Mouse (Mus musculus) CH12.LX (cell line): ENCODE data around the gene Stambpl1. TPM values are rescaled to one million over a fixed set of nuclear protein-coding genes. Genes with fewer than 3 reads are reported as not detected.
A peak's percentile ranks its signal among the peaks of the same experiment; 100 is the strongest.

Experiments
- DNase-seq: peaks from one replicate; pipeline ENCODE4 v3.0.0-alpha.2; 2013; ENCODE audit errors: extremely low read depth
- H3K27ac ChIP-seq: 2 replicates; pipeline ENCODE4 v1.5.1; 2012; ENCODE audit warnings: low read depth, mild to moderate bottlenecking, control low read depth, moderate library complexity; ENCODE audit not compliant: insufficient read depth
- H3K27me3 ChIP-seq: replicated peaks from 2 replicates; pipeline ENCODE3; 2012; ENCODE audit warnings: inconsistent platforms
- H3K36me3 ChIP-seq, 2 experiments: replicated peaks in 1 of 2; 2 replicates each; pipeline versions ENCODE3 to v1.6.1; 2012; ENCODE audit warnings: inconsistent platforms in 1 of 2, low read length in 1 of 2, mild to moderate bottlenecking in 1 of 2, mixed read lengths in 1 of 2, moderate library complexity in 1 of 2; ENCODE audit not compliant: control insufficient read depth in 1 of 2, insufficient read depth in 1 of 2
- H3K4me1 ChIP-seq, 2 experiments: 2 replicates each; pipeline ENCODE4 v1.6.1; 2012; ENCODE audit warnings: inconsistent platforms in 1 of 2, moderate library complexity in 1 of 2; ENCODE audit not compliant: insufficient read depth in 2 of 2, control insufficient read depth in 1 of 2
- H3K4me2 ChIP-seq: 2 replicates; pipeline ENCODE4 v1.6.1; 2012; ENCODE audit warnings: low read depth, mild to moderate bottlenecking, control low read depth; ENCODE audit not compliant: poor library complexity, insufficient read depth, severe bottlenecking
- H3K4me3 ChIP-seq, 3 experiments: fragments of 150-350 bp in 1 of 3; sonication (generic) in 1 of 3; replicated peaks in 1 of 3; 2 replicates each; pipeline versions ENCODE3 to v1.5.1; 2011 to 2012; ENCODE audit warnings: low read depth in 2 of 3, low read length in 2 of 3, mild to moderate bottlenecking in 2 of 3, moderate library complexity in 2 of 3, control low read depth in 1 of 3, improper control_type of control experiment in 1 of 3, inconsistent platforms in 1 of 3, mixed read lengths in 1 of 3; ENCODE audit not compliant: poor library complexity in 1 of 3
- H3K79me2 ChIP-seq: replicated peaks from 2 replicates; pipeline ENCODE4 v1.6.1; 2012; ENCODE audit warnings: mild to moderate bottlenecking, moderate library complexity; ENCODE audit not compliant: control insufficient read depth, poor library complexity, insufficient read depth, severe bottlenecking; ENCODE audit errors: extremely low read depth
- H3K9ac ChIP-seq: 2 replicates; pipeline ENCODE4 v1.6.1; 2012; ENCODE audit warnings: low read depth, mild to moderate bottlenecking, control low read depth, moderate library complexity; ENCODE audit not compliant: insufficient read depth
- H3K9me3 ChIP-seq: replicated peaks from 2 replicates; pipeline ENCODE3; 2012; ENCODE audit warnings: low read length, inconsistent platforms, mixed read lengths
- BHLHE40 ChIP-seq: IDR thresholded peaks from 2 replicates; pipeline ENCODE4 v1.6.1; 2011; ENCODE audit warnings: mild to moderate bottlenecking, low read depth, low read length, improper control_type of control experiment
- CHD2 ChIP-seq: IDR thresholded peaks from 2 replicates; pipeline ENCODE4 v1.6.1; 2011; ENCODE audit warnings: low read length, improper control_type of control experiment
- E2F4 ChIP-seq: IDR thresholded peaks from 2 replicates; pipeline ENCODE4 v1.6.1; 2011; ENCODE audit warnings: low read depth, low read length, improper control_type of control experiment; ENCODE audit not compliant: insufficient replicate concordance
- ELF1 ChIP-seq: IDR thresholded peaks from 2 replicates; pipeline ENCODE4 v1.6.1; 2014; ENCODE audit warnings: low read depth, mild to moderate bottlenecking, inconsistent platforms, low read length, improper control_type of control experiment
- EP300 ChIP-seq: IDR thresholded peaks from 2 replicates; pipeline ENCODE4 v1.6.1; 2011; ENCODE audit warnings: low read length, improper control_type of control experiment
- ETS1 ChIP-seq: conservative IDR thresholded peaks from 2 replicates; pipeline ENCODE4 v1.6.1; 2012; ENCODE audit warnings: low read depth, mild to moderate bottlenecking, inconsistent platforms, low read length, improper control_type of control experiment, moderate library complexity
- MAFK ChIP-seq: IDR thresholded peaks from 2 replicates; pipeline ENCODE4 v1.6.1; 2011; ENCODE audit warnings: low read length, improper control_type of control experiment; ENCODE audit not compliant: insufficient replicate concordance
- MAZ ChIP-seq: IDR thresholded peaks from 2 replicates; pipeline ENCODE4 v1.6.1; 2012; ENCODE audit warnings: low read depth, mild to moderate bottlenecking, inconsistent platforms, low read length, improper control_type of control experiment, moderate library complexity
- MEF2A ChIP-seq: IDR thresholded peaks from 2 replicates; pipeline ENCODE4 v1.6.1; 2014; ENCODE audit warnings: low read depth, mild to moderate bottlenecking, inconsistent platforms, low read length, improper control_type of control experiment, borderline replicate concordance
- POLR2AphosphoS2 ChIP-seq: IDR thresholded peaks from 2 replicates; pipeline ENCODE4 v1.6.1; 2011; ENCODE audit warnings: low read depth, low read length, improper control_type of control experiment
- RAD21 ChIP-seq: IDR thresholded peaks from 2 replicates; pipeline ENCODE4 v1.6.1; 2011; ENCODE audit warnings: low read depth, mild to moderate bottlenecking, low read length, improper control_type of control experiment, moderate library complexity
- RCOR1 ChIP-seq: conservative IDR thresholded peaks from 2 replicates; pipeline ENCODE4 v1.6.1; 2012; ENCODE audit warnings: low read depth, mild to moderate bottlenecking, inconsistent platforms, low read length, improper control_type of control experiment
- TCF12 ChIP-seq: IDR thresholded peaks from 2 replicates; pipeline ENCODE4 v1.6.1; 2014; ENCODE audit warnings: low read depth, mild to moderate bottlenecking, inconsistent platforms, low read length, improper control_type of control experiment
- USF1 ChIP-seq: IDR thresholded peaks from 2 replicates; pipeline ENCODE4 v1.6.1; 2014; ENCODE audit warnings: low read depth, mild to moderate bottlenecking, inconsistent platforms, low read length, improper control_type of control experiment
- dilution Hi-C: fragments of 300-500 bp; cut with MboI; formaldehyde crosslinking; loops from 2 replicates; pipeline ENCODE4 v1.14.3; 2020; ENCODE audit warnings: low sequenced_read_pairs; ENCODE audit not compliant: extremely low pct_unique_long_range_greater_than_20kb, extremely low pct_ligation_motif_present
- in situ Hi-C: fragments of 300-500 bp; cut with MboI; formaldehyde crosslinking; loops from 3 replicates; pipeline ENCODE4 v1.14.3; 2019; ENCODE audit warnings: low sequenced_read_pairs, low pct_ligation_motif_present, low pct_unique_long_range_greater_than_20kb, mixed read lengths
- polyA plus RNA-seq: library from polyadenylated mRNA; unstranded; fragments of >175 nt; gene quantifications from 2 replicates; pipeline ENCODE4 v1.2.1, GENCODE M21; 2012; ENCODE audit warnings: low read depth; ENCODE audit not compliant: insufficient read length
- total RNA-seq, 2 experiments: library from RNA; depleted of rRNA; stranded (reverse); fragments of 300-350 nt in 1 of 2; fragments of >200 nt in 1 of 2; gene quantifications; 2 replicates each; pipeline ENCODE4 v1.2.3; 2012 to 2014

Gene Stambpl1
- total and polyA plus RNA-seq, 3 experiments, result 29.7 to 48.2 (median 40.6) TPM

DNA sequence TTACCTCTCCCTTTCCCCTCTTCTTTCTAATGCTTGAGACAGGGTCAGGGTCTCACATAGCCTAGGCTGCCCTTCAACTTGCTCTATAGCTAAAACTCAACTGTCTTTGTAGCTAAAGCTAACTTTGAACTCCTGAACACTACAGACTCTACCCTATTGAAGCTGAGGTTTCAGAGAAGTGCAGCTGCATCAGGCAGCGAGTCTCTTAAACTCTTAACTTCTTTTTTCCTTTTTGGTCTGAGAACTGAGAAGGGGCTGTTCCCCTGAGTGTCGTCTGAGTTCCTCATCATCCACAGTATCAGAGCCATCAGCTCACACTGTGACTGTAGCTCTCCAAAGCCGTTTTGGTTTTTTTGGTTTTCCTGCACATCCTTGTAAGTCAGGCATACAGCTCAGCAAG is 25.7 kb downstream of the Stambpl1 start:
- no peak for TF ChIP-seq MAZ
- no peak for TF ChIP-seq ELF1
- TF ChIP-seq, all 38 proteins: peak for 0
- in situ Hi-C loops, result no loop called here
- no peaks in the 10 kb centered on the region for H3K9me3 ChIP-seq
- no peak overlapping the region for H3K9ac ChIP-seq
- H3K27ac ChIP-seq, result no peak overlapping the region
- H3K4me3 ChIP-seq, result no peak overlapping the region
- H3K36me3 ChIP-seq, result peaks cover 37 to 73% of the 10 kb centered on the region in 2 experiments
- H3K79me2 ChIP-seq, result peaks cover 4% of the 10 kb centered on the region; the same call in 1 of the 2 replicates
- dilution Hi-C loops, result no loop called here
- DNase-seq, result no peak
- H3K4me1 ChIP-seq, result peaks cover 6 to 91% of the 10 kb centered on the region in 2 experiments
- no peak overlapping the region; the same call in 1 of the 2 replicates for H3K4me2 ChIP-seq
- no peaks in the 10 kb centered on the region for H3K27me3 ChIP-seq

- H3K4me3 ChIP-seq, result no peak overlapping the region
- TF ChIP-seq E2F4, result no peak
- no peak for TF ChIP-seq CHD2
- no peak for TF ChIP-seq ELF1
- no peak for TF ChIP-seq USF1
- TF ChIP-seq MEF2A, result 0 out of 2 replicates have a peak, but pooled peaks have one; percentile 16
- TF ChIP-seq MAFK, result no peak
- no peak for TF ChIP-seq RCOR1
- peak; percentile 70 for TF ChIP-seq EP300
- TF ChIP-seq POLR2AphosphoS2, result no peak
- peak; percentile 41 for TF ChIP-seq ETS1
- TF ChIP-seq BHLHE40, result no peak
- TF ChIP-seq TCF12, result peak; percentile 22; the same call in 1 of the 2 replicates
- no peak for TF ChIP-seq RAD21
- no peak for DNase-seq
- in situ Hi-C loops, result no loop called here
- H3K36me3 ChIP-seq, result peaks cover 34 to 64% of the 10 kb centered on the region in 2 experiments
- no peaks in the 10 kb centered on the region for H3K9me3 ChIP-seq
- no peak overlapping the region for H3K9ac ChIP-seq
- peaks cover 4 to 78% of the 10 kb centered on the region in 2 experiments for H3K4me1 ChIP-seq
- dilution Hi-C loops, result no loop called here
- no peak overlapping the region for H3K4me2 ChIP-seq
- no peaks in the 10 kb centered on the region for H3K27me3 ChIP-seq
- peaks cover 4% of the 10 kb centered on the region; the same call in 1 of the 2 replicates for H3K79me2 ChIP-seq
- no peak overlapping the region for H3K27ac ChIP-seq
These were observed 27.4 kb downstream of the Stambpl1 start for GRCm38 (mm10) chr19:34219260-34219968.
